Mouse (Mus musculus): ENCODE results near the gene Syt3. TPM values are rescaled to one million over a fixed set of nuclear protein-coding genes. Genes with fewer than 3 reads are reported as not detected.

The Syt3 gene
- polyA plus RNA-seq, 1 experiment from 2014 or later = 28.4 TPM

- peak overlapping the region; percentile 100 for H3K9ac ChIP-seq
- no peaks in the 10 kb centered on the region for H3K9me3 ChIP-seq
- peak overlapping the region; percentile 82 for H3K4me3 ChIP-seq
- H3K4me2 ChIP-seq = peak overlapping the region; percentile 87
- peaks cover 24% of the 10 kb centered on the region for H3K36me3 ChIP-seq
- peak overlapping the region; percentile 97 for H3K27ac ChIP-seq (replicated peaks)
- peak; percentile 29 for ATAC-seq (ENCODE audit: low read depth)
- peaks cover 64% of the 10 kb centered on the region for H3K4me1 ChIP-seq (replicated peaks)
- H3K27me3 ChIP-seq = peaks cover 9% of the 10 kb centered on the region; the same call in 1 of the 2 replicates
- 0% methylated on average over 14 of the region's 14 CpGs for WGBS
Observed at GRCm38 (mm10) chr7:44442407-44442821, 58.5 kb downstream of the Syt3 start.

GRCm38 (mm10) chr7:44443268-44444173, 59.6 kb downstream of the Syt3 start:
- H3K9ac ChIP-seq = peak overlapping the region; percentile 100
- H3K4me1 ChIP-seq (replicated peaks) = peaks cover 66% of the 10 kb centered on the region
- 9% methylated on average over 20 of the region's 20 CpGs for WGBS
- peak; percentile 44 for ATAC-seq (ENCODE audit: low read depth)
- peak overlapping the region; percentile 87 for H3K4me2 ChIP-seq
- peaks cover 35% of the 10 kb centered on the region for H3K36me3 ChIP-seq
- peak overlapping the region; percentile 97 for H3K27ac ChIP-seq (replicated peaks)
- H3K27me3 ChIP-seq = peaks cover 9% of the 10 kb centered on the region; the same call in 1 of the 2 replicates
- no peaks in the 10 kb centered on the region for H3K9me3 ChIP-seq
- H3K4me3 ChIP-seq = peak overlapping the region; percentile 82

GRCm38 (mm10) chr7:44444886-44445527, 61.1 kb downstream of the Syt3 start:
- Histone ChIP-seq H3K36me3 (peaks cover 48% of the 10 kb centered on the region), H3K4me2 (peak overlapping the region; percentile 87), H3K4me1 (replicated peaks) (peaks cover 80% of the 10 kb centered on the region), H3K9me3 (no peaks in the 10 kb centered on the region), H3K9ac (peak overlapping the region; percentile 100), H3K4me3 (peak overlapping the region; percentile 82), H3K27ac (replicated peaks) (no peak overlapping the region), H3K27me3 (0 out of 2 replicates have a peak, but pooled peaks cover 4% of the 10 kb centered on the region)
- no peak for ATAC-seq (ENCODE audit: low read depth)
- 14% methylated on average over 29 of the region's 29 CpGs for WGBS

- H3K4me1 ChIP-seq (replicated peaks) = peaks cover 82% of the 10 kb centered on the region
- H3K4me2 ChIP-seq = peak overlapping the region; percentile 87
- H3K36me3 ChIP-seq = peaks cover 54% of the 10 kb centered on the region
- H3K27ac ChIP-seq (replicated peaks) = 0 out of 2 replicates have a peak overlapping the region, but pooled peaks have one; percentile 13
- H3K4me3 ChIP-seq = peak overlapping the region; percentile 82
- no peak for ATAC-seq (ENCODE audit: low read depth)
- WGBS = 18% methylated on average over 7 of the region's 7 CpGs
- H3K9ac ChIP-seq = peak overlapping the region; percentile 100
- 0 out of 2 replicates have a peak, but pooled peaks cover 4% of the 10 kb centered on the region for H3K27me3 ChIP-seq
- no peaks in the 10 kb centered on the region for H3K9me3 ChIP-seq
Observed at GRCm38 (mm10) chr7:44445528-44445923, 61.6 kb downstream of the Syt3 start.

- Histone ChIP-seq H3K27me3 (0 out of 2 replicates have a peak, but pooled peaks cover 4% of the 10 kb centered on the region), H3K36me3 (peaks cover 56% of the 10 kb centered on the region), H3K4me2 (peak overlapping the region; percentile 87), H3K4me3 (peak overlapping the region; percentile 82), H3K27ac (replicated peaks) (0 out of 2 replicates have a peak overlapping the region, but pooled peaks have one; percentile 13), H3K9ac (peak overlapping the region; percentile 100; the same call in 1 of the 2 replicates), H3K4me1 (replicated peaks) (peaks cover 78% of the 10 kb centered on the region), H3K9me3 (no peaks in the 10 kb centered on the region)
- 36% methylated on average over 12 of the region's 12 CpGs for whole genome bisulfite sequencing
- ATAC-seq (ENCODE audit: low read depth) = no peak
Observed at GRCm38 (mm10) chr7:44446070-44446855, 62.4 kb downstream of the Syt3 start.

Other genes starting within 250 kb of the Syt3 start
- gene Klk1b16, start 247.3 kb upstream of the Syt3 start, polyA plus RNA-seq (2015; fragmentation: Nextera tagmentation; extraction: Ambion mirVana) = not detected in 2 replicates
- not detected in 2 replicates for gene Klk1b24, start 195.9 kb upstream of the Syt3 start, polyA plus RNA-seq (2015; fragmentation: Nextera tagmentation; extraction: Ambion mirVana)
- gene Klk1b3, start 185.9 kb upstream of the Syt3 start, polyA plus RNA-seq (2015; fragmentation: Nextera tagmentation; extraction: Ambion mirVana) = not detected in 2 replicates
- gene Klk1b4, start 176.7 kb upstream of the Syt3 start, polyA plus RNA-seq (2015; fragmentation: Nextera tagmentation; extraction: Ambion mirVana) = not detected in 2 replicates
- not detected in 2 replicates for gene Klk1b5, start 168.2 kb upstream of the Syt3 start, polyA plus RNA-seq (2015; fragmentation: Nextera tagmentation; extraction: Ambion mirVana)
- not detected in 2 replicates for gene Klk1, start 158.7 kb upstream of the Syt3 start, polyA plus RNA-seq (2015; fragmentation: Nextera tagmentation; extraction: Ambion mirVana)
- not detected in 2 replicates for gene Gm36864, start 147.9 kb upstream of the Syt3 start, polyA plus RNA-seq (2015; fragmentation: Nextera tagmentation; extraction: Ambion mirVana)
- 1.1 and 1.3 TPM in 2 replicates for gene 1700028J19Rik, start 137.4 kb upstream of the Syt3 start, polyA plus RNA-seq (2015; fragmentation: Nextera tagmentation; extraction: Ambion mirVana)
- gene 2410002F23Rik, start 137.4 kb upstream of the Syt3 start, polyA plus RNA-seq (2015; fragmentation: Nextera tagmentation; extraction: Ambion mirVana) = 180 and 187 TPM in 2 replicates
- gene Acp4, start 126.7 kb upstream of the Syt3 start, polyA plus RNA-seq (2015; fragmentation: Nextera tagmentation; extraction: Ambion mirVana) = not detected in 2 replicates
- not detected in 2 replicates for gene Gm15517, start 122.7 kb upstream of the Syt3 start, polyA plus RNA-seq (2015; fragmentation: Nextera tagmentation; extraction: Ambion mirVana)
- 2.8 TPM in 2 replicates for gene Clec11a, start 77.2 kb upstream of the Syt3 start, polyA plus RNA-seq (2015; fragmentation: Nextera tagmentation; extraction: Ambion mirVana)
- 26.5 and 27.7 TPM in 2 replicates for gene Shank1, start 73.8 kb upstream of the Syt3 start, polyA plus RNA-seq (2015; fragmentation: Nextera tagmentation; extraction: Ambion mirVana)
- 1.0 and 1.5 TPM in 2 replicates for gene 1700008O03Rik, start 1.7 kb downstream of the Syt3 start, polyA plus RNA-seq (2015; fragmentation: Nextera tagmentation; extraction: Ambion mirVana)
- gene Lrrc4b, start 44.9 kb downstream of the Syt3 start, polyA plus RNA-seq (2015; fragmentation: Nextera tagmentation; extraction: Ambion mirVana) = 11.3 and 13.3 TPM in 2 replicates
- gene Aspdh, start 81.3 kb downstream of the Syt3 start, polyA plus RNA-seq (2015; fragmentation: Nextera tagmentation; extraction: Ambion mirVana) = 1.6 and 2.9 TPM in 2 replicates
- 49.9 and 54.3 TPM in 2 replicates for gene Josd2, start 83.9 kb downstream of the Syt3 start, polyA plus RNA-seq (2015; fragmentation: Nextera tagmentation; extraction: Ambion mirVana)
- gene Emc10, start 112.4 kb downstream of the Syt3 start, polyA plus RNA-seq (2015; fragmentation: Nextera tagmentation; extraction: Ambion mirVana) = 139 TPM in 2 replicates
- 23.0 and 29.8 TPM in 2 replicates for gene Fam71e1, start 112.5 kb downstream of the Syt3 start, polyA plus RNA-seq (2015; fragmentation: Nextera tagmentation; extraction: Ambion mirVana)
- 0.08 and 0.22 TPM in 2 replicates for gene Mybpc2, start 140.6 kb downstream of the Syt3 start, polyA plus RNA-seq (2015; fragmentation: Nextera tagmentation; extraction: Ambion mirVana)
- gene Spib, start 148.0 kb downstream of the Syt3 start, polyA plus RNA-seq (2015; fragmentation: Nextera tagmentation; extraction: Ambion mirVana) = 0.13 TPM in 1 of 2 replicates, not detected in the other
- 22.5 and 22.7 TPM in 2 replicates for gene Pold1, start 164.7 kb downstream of the Syt3 start, polyA plus RNA-seq (2015; fragmentation: Nextera tagmentation; extraction: Ambion mirVana)
- gene Nr1h2, start 169.8 kb downstream of the Syt3 start, polyA plus RNA-seq (2015; fragmentation: Nextera tagmentation; extraction: Ambion mirVana) = 60.1 and 65.2 TPM in 2 replicates
- 1.2 and 1.6 TPM in 2 replicates for gene Napsa, start 188.3 kb downstream of the Syt3 start, polyA plus RNA-seq (2015; fragmentation: Nextera tagmentation; extraction: Ambion mirVana)
- gene Kcnc3, start 206.6 kb downstream of the Syt3 start, polyA plus RNA-seq (2015; fragmentation: Nextera tagmentation; extraction: Ambion mirVana) = 4.7 and 5.2 TPM in 2 replicates

Measured in neural tube, embryonic 13.5 days (tissue).